Mouse (Mus musculus) G1E (cell line): ENCODE results near the gene Bmi1.

ENCODE experiments used
- CTCF ChIP-seq: IDR thresholded peaks from 2 replicates; pipeline ENCODE4 v1.5.1; 2012; ENCODE audit warnings: low read depth, low read length, inconsistent platforms, mixed read lengths
- GATA1 ChIP-seq: IDR thresholded peaks from 2 replicates; pipeline ENCODE4 v1.6.1; 2012; ENCODE audit warnings: borderline replicate concordance, low read length, inconsistent platforms, mixed read lengths
- GATA2 ChIP-seq: IDR thresholded peaks from 2 replicates; pipeline ENCODE4 v1.6.1; 2012; ENCODE audit warnings: low read depth, low read length, inconsistent platforms, borderline replicate concordance
- POLR2AphosphoS5 ChIP-seq: IDR thresholded peaks from 2 replicates; pipeline ENCODE4 v1.6.1; 2012; ENCODE audit warnings: low read depth, low read length, inconsistent platforms; ENCODE audit not compliant: insufficient replicate concordance
- TAL1 ChIP-seq: conservative IDR thresholded peaks from 2 replicates; pipeline ENCODE4 v1.6.1; 2012; ENCODE audit warnings: low read depth, low read length, inconsistent platforms, mixed read lengths

DNA sequence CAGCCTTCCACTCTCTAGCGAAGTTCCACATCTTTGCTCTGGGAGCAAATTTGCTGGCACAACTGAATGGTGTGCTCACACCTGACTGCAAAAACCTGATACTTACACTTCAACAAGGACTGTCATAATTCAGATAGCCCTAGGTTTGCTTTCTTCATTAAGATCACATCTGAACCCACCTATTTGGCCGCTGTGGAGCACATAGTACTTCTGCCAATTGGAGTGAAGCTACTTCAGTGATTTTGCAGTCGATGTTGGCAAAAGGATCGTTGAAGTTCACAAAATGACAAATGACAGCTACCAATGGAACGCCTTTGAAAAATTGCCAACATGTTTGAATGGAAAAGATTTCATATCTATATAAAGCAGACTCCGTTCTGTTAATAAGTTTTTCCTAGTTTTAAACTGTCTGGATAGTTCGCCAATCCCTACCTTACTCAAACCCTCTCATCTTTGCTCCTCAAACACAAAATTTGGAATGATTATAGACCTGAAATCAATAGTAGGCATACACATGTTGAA lies 18.9 kb downstream of the Bmi1 start:
- TF ChIP-seq CTCF (no peak), GATA1 (no peak), POLR2AphosphoS5 (no peak), GATA2 (no peak), TAL1 (no peak)
